Mouse (Mus musculus) heart, embryonic 10.5 days (tissue): ENCODE data around the gene Hist1h2ad. TPM values are rescaled to one million over a fixed set of nuclear protein-coding genes. Genes with fewer than 3 reads are reported as not detected.
"Not testable (repeated sequence)": the region's sequence is repeated elsewhere in the genome, so short reads cannot be mapped to it uniquely, and the experiment has no call there.

Source experiments
- DNase-seq: peaks from one replicate; pipeline ENCODE4 v3.0.0-alpha.2; 2017; ENCODE audit warnings: low spot score
- H3K27ac ChIP-seq: fragments of 300-500 bp; sonication (generic); 2 replicates; pipeline ENCODE4 v1.5.1; 2016; ENCODE audit warnings: mild to moderate bottlenecking
- H3K27me3 ChIP-seq: fragments of 300-500 bp; sonication (generic); 2 replicates; pipeline ENCODE4 v1.6.1; 2016; ENCODE audit warnings: mild to moderate bottlenecking; ENCODE audit not compliant: poor library complexity, insufficient read depth, severe bottlenecking
- H3K36me3 ChIP-seq: fragments of 300-500 bp; sonication (generic); 2 replicates; pipeline ENCODE4 v1.6.1; 2016; ENCODE audit warnings: mild to moderate bottlenecking, moderate library complexity
- H3K4me1 ChIP-seq: fragments of 300-500 bp; sonication (generic); 2 replicates; pipeline ENCODE4 v1.6.1; 2016; ENCODE audit warnings: mild to moderate bottlenecking
- H3K4me3 ChIP-seq: fragments of 300-500 bp; sonication (generic); 2 replicates; pipeline ENCODE4 v1.5.1; 2016; ENCODE audit warnings: mild to moderate bottlenecking, moderate library complexity
- H3K9me3 ChIP-seq: fragments of 300-500 bp; sonication (generic); 2 replicates; pipeline ENCODE4 v1.6.1; 2016; ENCODE audit warnings: mild to moderate bottlenecking, moderate library complexity
- WGBS: fragments of 180-500 bp; shearing (Covaris S2); methylation state at CpG from one replicate; pipeline ENCODE4 v1.1.7; 2016; 5-methylcytosine and 5-hydroxymethylcytosine counted together
- polyA plus RNA-seq: library from polyadenylated mRNA; unstranded; fragments of >200 nt; fragmentation: Nextera tagmentation; extraction: Ambion mirVana; gene quantifications from 2 replicates; pipeline ENCODE4 v1.2.1, GENCODE M21; 2016

Hist1h2ad gene
- polyA plus RNA-seq, 1 experiment from 2014 or later, result 1.1 TPM

- WGBS, result under 1% methylated on average over 64 of the region's 67 CpGs
- not testable (repeated sequence) for H3K9me3 ChIP-seq
- H3K4me3 ChIP-seq, result peak within 1 kb of the TSS; percentile 55
Measured at GRCm38 (mm10) chr13:23561883-23562659, 12.1 kb upstream of the Hist1h2ad start, which contains the start of gene Hist1h3e. Gene Hist1h3e (minus strand): TSS chr13:23562369.

DNA sequence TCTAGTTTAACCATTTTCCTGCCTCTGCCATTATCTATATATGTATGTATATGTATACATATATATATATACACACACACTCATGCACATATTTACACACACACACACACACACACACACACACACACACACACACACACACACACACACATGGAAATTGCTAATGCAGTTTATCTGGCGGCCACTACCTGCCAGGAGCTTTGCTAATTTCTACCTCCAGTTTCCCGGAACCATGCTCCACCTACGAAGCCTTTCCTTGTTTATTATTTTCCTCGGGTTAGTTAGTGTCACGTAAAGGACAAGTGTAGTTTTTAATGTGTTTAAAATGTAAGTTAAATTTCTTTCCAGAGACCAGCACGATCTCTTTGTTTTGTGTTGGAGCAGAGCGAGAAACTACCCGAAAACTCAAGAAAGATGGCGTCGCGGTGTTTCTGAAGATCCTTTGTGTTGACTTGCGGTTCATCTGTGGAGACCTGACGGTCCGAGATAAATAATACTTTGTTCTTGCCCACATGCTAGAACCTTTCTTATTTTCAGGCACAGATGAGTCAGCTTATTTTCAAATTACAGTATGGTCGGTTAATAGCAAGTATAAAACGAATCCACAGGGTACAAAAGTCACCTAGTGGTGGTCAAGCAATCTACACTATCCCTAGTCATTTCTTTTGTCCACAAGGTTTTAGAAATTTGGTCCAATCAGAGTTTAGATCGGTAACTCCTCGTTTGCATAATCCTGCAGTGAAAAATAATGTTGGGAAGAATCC, 11.3 kb upstream of the Hist1h2ad start:
- H3K9me3 ChIP-seq, result no peaks in the 10 kb centered on the region
- H3K27me3 ChIP-seq, result no peaks in the 10 kb centered on the region
- no peak for DNase-seq
- peak overlapping the region; percentile 95 for H3K27ac ChIP-seq
- no peaks in the 10 kb centered on the region for H3K36me3 ChIP-seq
- H3K4me1 ChIP-seq, result no peaks in the 10 kb centered on the region
- 3% methylated on average over 18 of the region's 18 CpGs for WGBS
- peak overlapping the region; percentile 55 for H3K4me3 ChIP-seq

More at GRCm38 (mm10) chr13:23561883-23562659, 12.1 kb upstream of the Hist1h2ad start, which contains the start of gene Hist1h3e:
- not testable (repeated sequence) for H3K4me1 ChIP-seq, H3K36me3 ChIP-seq, H3K27me3 ChIP-seq
- peak within 1 kb of the TSS; percentile 95 for H3K27ac ChIP-seq
- peak; percentile 98 for DNase-seq

- H3K36me3 ChIP-seq, result no peaks in the 10 kb centered on the region
- H3K27ac ChIP-seq, result peak overlapping the region; percentile 95
- no peaks in the 10 kb centered on the region for H3K9me3 ChIP-seq
- no peak overlapping the region for H3K4me3 ChIP-seq
- H3K27me3 ChIP-seq, result no peaks in the 10 kb centered on the region
- no peak for DNase-seq
- no peaks in the 10 kb centered on the region for H3K4me1 ChIP-seq
- 87% methylated on average over 2 of the region's 2 CpGs for WGBS
Measured at GRCm38 (mm10) chr13:23564482-23564881, 9.7 kb upstream of the Hist1h2ad start.

- not testable (repeated sequence) for H3K9me3 ChIP-seq, H3K36me3 ChIP-seq, H3K4me1 ChIP-seq, DNase-seq, H3K27me3 ChIP-seq
- WGBS, result 4% methylated on average over 27 of the region's 41 CpGs
- peak overlapping the region; percentile 90 for H3K27ac ChIP-seq
- peak overlapping the region; percentile 50 for H3K4me3 ChIP-seq
Measured at GRCm38 (mm10) chr13:23570261-23571021, 3.7 kb upstream of the Hist1h2ad start.

DNA sequence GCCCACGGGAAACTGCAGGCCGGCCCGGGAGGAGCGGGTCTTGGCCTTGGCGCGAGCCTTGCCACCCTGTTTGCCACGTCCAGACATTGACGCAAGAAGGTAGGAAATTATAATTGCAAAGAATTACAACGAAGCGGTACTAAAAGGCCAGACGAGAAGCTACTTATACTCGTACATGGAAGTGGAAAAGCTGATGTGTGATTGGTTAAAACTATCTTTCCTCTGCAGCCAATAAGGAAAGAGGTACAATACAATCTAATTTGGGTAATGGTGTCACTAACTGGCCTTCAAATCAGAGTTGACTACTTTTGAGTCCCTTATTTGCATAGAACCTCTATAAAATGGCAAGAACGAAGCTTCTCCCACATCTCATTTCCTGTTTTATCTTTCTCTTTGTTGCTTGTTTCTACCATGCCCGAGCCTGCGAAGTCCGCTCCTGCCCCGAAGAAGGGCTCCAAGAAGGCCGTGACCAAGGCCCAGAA, 3.1 kb upstream of the Hist1h2ad start, which contains the start of the genes Hist1h2ae and Hist1h2bg:
TSS of gene Hist1h2ae (minus strand) at position 199 of the 482 bp plus-strand sequence.
TSS of gene Hist1h2bg (plus strand) at position 375 of the 482 bp plus-strand sequence.
- WGBS, result under 1% methylated on average over 18 of the region's 18 CpGs
- Histone ChIP-seq H3K4me1 (no peaks in the 10 kb centered on the region; the same call in 1 of the 2 replicates), H3K9me3 (no peaks in the 10 kb centered on the region), H3K27ac (peak within 1 kb of the TSS; percentile 90), H3K27me3 (no peaks in the 10 kb centered on the region), H3K4me3 (peak within 1 kb of the TSS; percentile 58), H3K36me3 (no peaks in the 10 kb centered on the region)
- DNase-seq, result peak; percentile 89

- H3K27ac ChIP-seq, result peak overlapping the region; percentile 90
- not testable (repeated sequence) for DNase-seq, H3K27me3 ChIP-seq, H3K9me3 ChIP-seq, H3K4me1 ChIP-seq, H3K36me3 ChIP-seq
- WGBS, result 3% methylated on average over 16 of the region's 34 CpGs
- peak overlapping the region; percentile 58 for H3K4me3 ChIP-seq
Measured at GRCm38 (mm10) chr13:23571504-23572217, 2.5 kb upstream of the Hist1h2ad start.

DNA sequence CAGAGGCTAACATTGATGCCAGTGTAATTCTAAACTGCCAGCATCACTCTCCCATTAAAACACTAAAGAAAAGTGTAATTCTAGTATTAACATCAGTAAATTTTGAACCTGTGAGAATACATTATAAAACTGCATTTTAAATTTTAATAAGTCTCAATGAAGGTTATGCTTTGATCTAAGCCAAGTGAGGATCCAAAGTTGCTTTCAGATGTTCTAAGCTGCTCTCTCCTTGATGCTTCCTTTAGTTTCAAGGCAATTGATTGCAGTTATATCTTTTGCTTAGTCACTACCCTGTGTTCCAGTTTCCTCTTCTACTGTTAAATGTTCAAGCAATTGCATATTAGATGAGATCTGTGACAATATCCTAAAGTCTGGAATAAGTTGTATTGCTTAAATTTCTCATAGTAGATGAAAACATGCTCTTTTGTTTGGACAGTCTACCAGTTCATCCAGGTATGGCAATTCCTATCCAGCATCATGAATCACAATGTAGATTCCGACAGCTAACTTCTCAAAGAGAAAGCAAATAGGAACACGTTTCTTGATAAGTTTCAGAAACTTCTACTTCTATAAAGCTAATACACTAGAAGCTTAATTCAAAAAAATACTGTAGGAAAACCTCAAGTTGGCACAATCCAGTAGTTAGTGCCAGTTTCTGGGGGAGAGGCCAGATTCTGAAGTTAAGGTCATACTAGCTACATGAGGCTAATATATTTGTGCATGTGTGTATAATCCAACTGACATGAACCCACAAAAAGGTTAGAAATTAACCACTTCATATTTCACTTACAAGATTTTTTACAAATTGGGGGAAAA, 1.8 kb upstream of the Hist1h2ad start:
- Histone ChIP-seq H3K4me1 (peaks cover 5% of the 10 kb centered on the region; the same call in 1 of the 2 replicates), H3K27ac (peak overlapping the region; percentile 87), H3K27me3 (no peaks in the 10 kb centered on the region), H3K4me3 (peak overlapping the region; percentile 58), H3K36me3 (no peaks in the 10 kb centered on the region), H3K9me3 (no peaks in the 10 kb centered on the region)
- 45% methylated on average over 2 of the region's 2 CpGs for WGBS
- no peak for DNase-seq

DNA sequence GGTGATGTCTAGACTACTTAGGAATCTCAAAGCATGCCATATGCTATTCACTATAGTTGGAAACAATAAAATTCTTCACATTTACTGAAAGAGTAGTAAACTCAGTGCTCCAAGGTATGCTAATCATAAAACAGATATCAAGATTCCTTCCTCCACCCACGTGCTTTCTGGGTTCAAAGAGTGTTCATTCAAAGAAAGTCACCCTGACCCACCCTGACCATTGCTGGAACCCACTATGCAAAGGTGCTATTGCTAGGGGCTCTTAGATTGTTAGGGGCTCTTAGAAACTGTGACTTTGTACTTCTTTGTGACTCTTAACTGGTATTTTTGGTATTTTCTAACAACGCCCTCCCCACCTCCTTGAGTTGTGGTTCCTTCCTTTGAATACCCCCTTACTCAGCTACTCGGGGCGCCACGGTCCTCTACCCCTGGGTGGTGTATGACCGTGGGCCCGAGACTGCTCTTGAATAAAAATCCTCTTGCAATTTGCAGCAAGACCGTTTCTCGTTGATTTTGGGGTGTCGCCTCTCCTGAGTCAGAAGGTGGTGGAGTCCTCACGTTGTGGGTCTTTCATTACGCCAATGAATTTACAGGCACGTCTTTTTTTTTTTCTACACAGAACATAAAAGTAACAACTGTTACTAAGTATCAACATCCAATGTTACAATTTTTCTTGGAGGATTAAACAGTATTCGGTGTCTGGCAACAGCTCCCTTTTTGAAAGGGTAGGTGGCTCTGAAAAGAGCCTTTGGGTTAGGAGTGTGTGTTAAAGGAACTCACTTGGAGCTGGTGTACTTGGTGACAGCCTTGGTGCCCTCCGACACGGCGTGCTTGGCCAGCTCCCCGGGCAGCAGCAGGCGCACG, 915 bp upstream of the Hist1h2ad start:
- not testable (repeated sequence) for DNase-seq, H3K9me3 ChIP-seq, H3K4me1 ChIP-seq, H3K36me3 ChIP-seq, H3K27me3 ChIP-seq
- Histone ChIP-seq H3K27ac (peak overlapping the region; percentile 87), H3K4me3 (peak overlapping the region; percentile 58)
- WGBS, result 13% methylated on average over 20 of the region's 20 CpGs

GRCm38 (mm10) chr13:23574546-23575170, 477 bp downstream of the Hist1h2ad start:
- not testable (repeated sequence) for DNase-seq, H3K4me1 ChIP-seq, H3K36me3 ChIP-seq, H3K9me3 ChIP-seq, H3K27me3 ChIP-seq
- peak overlapping the region; percentile 87 for H3K27ac ChIP-seq
- under 1% methylated on average over 12 of the region's 39 CpGs for WGBS
- H3K4me3 ChIP-seq, result peak overlapping the region; percentile 59

GRCm38 (mm10) chr13:23575271-23575851, 1.2 kb downstream of the Hist1h2ad start, which contains the start of gene Hist1h3d:
Gene Hist1h3d (plus strand): TSS chr13:23575763.
- Histone ChIP-seq H3K4me3 (peak within 1 kb of the TSS; percentile 59), H3K36me3 (no peaks in the 10 kb centered on the region), H3K9me3 (no peaks in the 10 kb centered on the region), H3K4me1 (peaks cover 5% of the 10 kb centered on the region; the same call in 1 of the 2 replicates), H3K27me3 (no peaks in the 10 kb centered on the region), H3K27ac (peak within 1 kb of the TSS; percentile 90)
- no peak for DNase-seq
- under 1% methylated on average over 18 of the region's 18 CpGs for WGBS
